Mouse (Mus musculus) embryonic facial prominence, embryonic 15.5 days (tissue): ENCODE results near the gene Snrpb. TPM values are rescaled to one million over a fixed set of nuclear protein-coding genes. Genes with fewer than 3 reads are reported as not detected.

Source experiments
- ATAC-seq: fragments of 200-750 bp; cut with Nextera tagmentation; 2 replicates; pipeline ENCODE4 v1.8.0; 2017; ENCODE audit warnings: low read depth, moderate TSS enrichment; ENCODE audit not compliant: insufficient number of reproducible peaks, low FRiP score, low TSS enrichment
- H3K27ac ChIP-seq: fragments of 300-500 bp; sonication (generic); replicated peaks from 2 replicates; pipeline ENCODE4 v1.5.1; 2015; ENCODE audit warnings: mild to moderate bottlenecking, inconsistent platforms
- H3K27me3 ChIP-seq: fragments of 300-500 bp; sonication (generic); 2 replicates; pipeline ENCODE4 v1.6.1; 2015; ENCODE audit warnings: inconsistent platforms
- H3K36me3 ChIP-seq: fragments of 300-500 bp; sonication (generic); 2 replicates; pipeline ENCODE4 v1.6.1; 2015; ENCODE audit warnings: mild to moderate bottlenecking, inconsistent platforms
- H3K4me1 ChIP-seq: fragments of 300-500 bp; sonication (generic); 2 replicates; pipeline ENCODE4 v1.6.1; 2015; ENCODE audit warnings: inconsistent platforms
- H3K4me2 ChIP-seq: fragments of 300-500 bp; sonication (generic); replicated peaks from 2 replicates; pipeline ENCODE4 v1.6.1; 2015; ENCODE audit warnings: mild to moderate bottlenecking, inconsistent platforms
- H3K4me3 ChIP-seq: fragments of 300-500 bp; sonication (generic); replicated peaks from 2 replicates; pipeline ENCODE4 v1.5.1; 2015; ENCODE audit warnings: mild to moderate bottlenecking, inconsistent platforms
- H3K9ac ChIP-seq: fragments of 300-500 bp; sonication (generic); 2 replicates; pipeline ENCODE4 v1.6.1; 2015; ENCODE audit warnings: inconsistent platforms
- H3K9me3 ChIP-seq: fragments of 300-500 bp; sonication (generic); replicated peaks from 2 replicates; pipeline ENCODE4 v1.6.1; 2016; ENCODE audit warnings: inconsistent platforms
- WGBS: fragments of 180-500 bp; shearing (Covaris S2); methylation state at CpG from one replicate; pipeline ENCODE4 v1.1.7; 2015; 5-methylcytosine and 5-hydroxymethylcytosine counted together
- polyA plus RNA-seq: library from polyadenylated mRNA; unstranded; fragments of >200 nt; fragmentation: Nextera tagmentation; extraction: Ambion mirVana; gene quantifications from 2 replicates; pipeline ENCODE4 v1.2.1, GENCODE M21; 2015

Snrpb gene
- polyA plus RNA-seq, 1 experiment from 2014 or later, result 531 TPM

DNA sequence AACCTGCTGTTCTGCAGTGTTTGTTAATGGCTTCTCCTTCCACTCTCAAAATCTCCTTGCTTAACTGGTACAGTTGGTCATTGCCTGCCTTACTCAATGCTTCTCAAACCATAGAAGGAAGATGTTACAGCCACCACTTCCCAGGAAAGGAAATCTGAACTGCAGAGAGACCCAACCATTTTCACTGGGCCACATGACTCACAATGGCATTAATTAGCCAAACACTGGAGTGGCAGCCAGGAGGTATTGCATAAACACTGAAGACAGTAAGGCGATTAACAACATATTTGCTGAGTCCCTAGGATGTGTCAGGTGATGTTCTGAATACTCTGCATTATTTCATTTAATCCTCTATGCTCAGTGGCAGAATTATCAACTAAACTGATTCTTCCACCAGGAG, 53.1 kb downstream of the Snrpb start:
- no peaks in the 10 kb centered on the region for H3K4me1 ChIP-seq
- WGBS, result 60% methylated on average over 1 of the region's 1 CpGs
- H3K27ac ChIP-seq, result no peak overlapping the region
- no peak overlapping the region for H3K4me3 ChIP-seq
- ATAC-seq, result no peak
- no peak overlapping the region for H3K4me2 ChIP-seq
- H3K9me3 ChIP-seq, result no peaks in the 10 kb centered on the region
- H3K9ac ChIP-seq, result no peak overlapping the region
- H3K36me3 ChIP-seq, result no peaks in the 10 kb centered on the region
- no peaks in the 10 kb centered on the region for H3K27me3 ChIP-seq

DNA sequence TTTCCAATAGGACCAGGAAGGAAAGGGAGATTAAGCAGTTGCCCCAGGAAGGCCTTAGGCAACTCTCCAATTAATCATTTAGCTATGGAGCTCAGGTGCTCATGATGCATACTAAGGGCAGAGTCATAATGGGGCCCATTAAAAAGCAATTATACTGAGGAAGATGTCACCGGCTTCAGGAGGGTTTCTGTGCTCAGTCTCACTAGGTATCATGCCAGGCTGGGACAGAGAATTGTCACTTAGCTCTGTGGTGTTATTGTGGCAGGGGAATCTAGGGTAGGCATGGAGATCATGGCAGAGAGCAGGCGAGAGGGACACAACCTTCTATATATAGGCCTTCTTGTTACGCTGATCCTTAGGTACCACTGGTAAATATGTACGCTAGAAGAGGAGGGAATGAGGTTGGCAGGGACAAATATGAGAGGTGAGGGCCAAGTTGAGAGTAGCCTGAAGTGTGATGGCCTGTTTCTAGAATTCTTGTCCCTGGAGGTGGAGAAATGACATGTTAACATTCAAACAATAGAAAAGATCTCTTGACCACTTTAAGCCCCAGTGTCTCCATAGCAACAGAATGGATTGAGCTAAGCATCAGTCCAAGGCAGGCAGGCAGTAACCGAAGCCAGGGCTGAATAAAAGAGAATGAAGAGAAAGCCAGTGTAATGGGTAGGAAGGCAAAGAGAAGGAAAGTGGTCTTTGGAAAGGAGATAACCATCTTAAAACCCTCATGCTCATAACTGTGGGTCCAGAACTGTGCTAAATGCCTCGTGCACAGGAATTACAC, 53.7 kb downstream of the Snrpb start:
- WGBS, result 71% methylated on average over 6 of the region's 6 CpGs
- no peak overlapping the region for H3K4me2 ChIP-seq
- no peaks in the 10 kb centered on the region for H3K4me1 ChIP-seq
- H3K9me3 ChIP-seq, result no peaks in the 10 kb centered on the region
- no peak overlapping the region for H3K4me3 ChIP-seq
- H3K27ac ChIP-seq, result no peak overlapping the region
- H3K27me3 ChIP-seq, result no peaks in the 10 kb centered on the region
- no peaks in the 10 kb centered on the region for H3K36me3 ChIP-seq
- no peak for ATAC-seq
- H3K9ac ChIP-seq, result no peak overlapping the region

Other genes starting within 250 kb of the Snrpb start
- 1.3 and 1.5 TPM in 2 replicates for gene Tgm3, start 167.1 kb downstream of the Snrpb start, polyA plus RNA-seq
- gene Tgm6, start 67.0 kb downstream of the Snrpb start, polyA plus RNA-seq, result 0.56 and 0.62 TPM in 2 replicates
- not detected in 2 replicates for gene Tmc2, start 15.8 kb upstream of the Snrpb start, polyA plus RNA-seq
- 246 and 259 TPM in 2 replicates for gene Nop56, start 95.0 kb upstream of the Snrpb start, polyA plus RNA-seq
- gene Idh3b, start 105.1 kb upstream of the Snrpb start, polyA plus RNA-seq, result 160 and 168 TPM in 2 replicates
- gene Ebf4, start 115.8 kb upstream of the Snrpb start, polyA plus RNA-seq, result 6.2 and 6.9 TPM in 2 replicates
- gene Cpxm1, start 218.2 kb upstream of the Snrpb start, polyA plus RNA-seq, result 123 and 141 TPM in 2 replicates
- gene Gm28372, start 225.8 kb upstream of the Snrpb start, polyA plus RNA-seq, result not detected in 2 replicates
- gene 1700020A23Rik, start 225.9 kb upstream of the Snrpb start, polyA plus RNA-seq, result 0.24 TPM in 1 of 2 replicates, not detected in the other
- gene Tmem239, start 227.1 kb upstream of the Snrpb start, polyA plus RNA-seq, result not detected in 2 replicates
- gene Vps16, start 244.9 kb upstream of the Snrpb start, polyA plus RNA-seq, result 84.4 and 103 TPM in 2 replicates
- gene Pced1a, start 245.3 kb upstream of the Snrpb start, polyA plus RNA-seq, result 19.5 and 20.0 TPM in 2 replicates